Mouse (Mus musculus) CH12.LX (cell line): ENCODE results near the gene Tmem204.

Source experiments
- CHD2 ChIP-seq: IDR thresholded peaks from 2 replicates; pipeline ENCODE4 v1.6.1; 2011; ENCODE audit warnings: low read length, improper control_type of control experiment
- CTCF ChIP-seq, 2 experiments: IDR thresholded peaks in 1 of 2; conservative IDR thresholded peaks in 1 of 2; 2 replicates each; pipeline ENCODE4 v1.5.1; 2011 to 2012; ENCODE audit warnings: low read depth in 2 of 2, low read length in 2 of 2, improper control_type of control experiment in 1 of 2, inconsistent platforms in 1 of 2, mild to moderate bottlenecking in 1 of 2, moderate library complexity in 1 of 2
- EP300 ChIP-seq: IDR thresholded peaks from 2 replicates; pipeline ENCODE4 v1.6.1; 2011; ENCODE audit warnings: low read length, improper control_type of control experiment
- HCFC1 ChIP-seq: IDR thresholded peaks from 2 replicates; pipeline ENCODE4 v1.6.1; 2012; ENCODE audit warnings: low read depth, mild to moderate bottlenecking, inconsistent platforms, low read length, improper control_type of control experiment
- MAX ChIP-seq: IDR thresholded peaks from 2 replicates; pipeline ENCODE4 v1.6.1; 2011; ENCODE audit warnings: low read length, improper control_type of control experiment
- NELFE ChIP-seq: IDR thresholded peaks from 2 replicates; pipeline ENCODE4 v1.6.1; 2011; ENCODE audit warnings: low read depth, low read length, improper control_type of control experiment
- POLR2A ChIP-seq: IDR thresholded peaks from 2 replicates; pipeline ENCODE4 v1.6.1; 2011; ENCODE audit warnings: low read depth, mild to moderate bottlenecking, improper control_type of control experiment, low read length
- TBP ChIP-seq: conservative IDR thresholded peaks from 2 replicates; pipeline ENCODE4 v1.6.1; 2011; ENCODE audit warnings: low read depth, low read length, improper control_type of control experiment
- UBTF ChIP-seq: IDR thresholded peaks from 2 replicates; pipeline ENCODE4 v1.6.1; 2012; ENCODE audit warnings: low read depth, mild to moderate bottlenecking, inconsistent platforms, low read length, improper control_type of control experiment, moderate library complexity
- USF1 ChIP-seq: IDR thresholded peaks from 2 replicates; pipeline ENCODE4 v1.6.1; 2014; ENCODE audit warnings: low read depth, mild to moderate bottlenecking, inconsistent platforms, low read length, improper control_type of control experiment
- ZC3H11A ChIP-seq: IDR thresholded peaks from 2 replicates; pipeline ENCODE4 v1.6.1; 2012; ENCODE audit warnings: low read depth, mild to moderate bottlenecking, inconsistent platforms, low read length, improper control_type of control experiment
- ZKSCAN1 ChIP-seq: IDR thresholded peaks from 2 replicates; pipeline ENCODE4 v1.6.1; 2012; ENCODE audit warnings: low read depth, inconsistent platforms, low read length, improper control_type of control experiment, borderline replicate concordance
- ZMIZ1 ChIP-seq: IDR thresholded peaks from 2 replicates; pipeline ENCODE4 v1.6.1; 2012; ENCODE audit warnings: low read depth, mild to moderate bottlenecking, inconsistent platforms, low read length, improper control_type of control experiment

- no peak for TF ChIP-seq CHD2
- TF ChIP-seq CTCF (conservative IDR thresholded peaks at IDR 0.05 in 1 of 2, IDR thresholded peaks at IDR 0.05 in 1 of 2; ENCODE audit: low read depth in 2 of 2, low read length in 2 of 2): no peak
- TF ChIP-seq POLR2A: no peak
- no peak for TF ChIP-seq HCFC1
- TF ChIP-seq MAX: no peak
- no peak for TF ChIP-seq EP300
- TF ChIP-seq ZKSCAN1: no peak
- no peak for TF ChIP-seq NELFE
- no peak for TF ChIP-seq UBTF
- TF ChIP-seq ZMIZ1: no peak
- TF ChIP-seq USF1: no peak
- no peak for TF ChIP-seq TBP
- no peak for TF ChIP-seq ZC3H11A
These were observed 5.5 kb downstream of the Tmem204 start for GRCm38 (mm10) chr17:25077771-25078372.
